ENCODE assay signal across 9 mouse cellular contexts in genomic region chr17:83895321-83895770, GRCm38 (mm10). TPM values are rescaled to one million over a fixed set of nuclear protein-coding genes. Genes with fewer than 3 reads are reported as not detected.
A peak's percentile ranks its signal among the peaks of the same experiment; 100 is the strongest.
DNase-seq lines count a peak whose midpoint lies in the region; ATAC-seq and TF ChIP-seq lines count a peak whose summit lies in the region.
"Had no signal": no experiment of that assay in that cellular context is flagged by ENCODE, and none has a peak within 500 bp of the region (broad histone marks: within the 10 kb centered on the region; RNA-seq: fewer than 3 reads in every experiment).

No protein-coding gene starts in this region.

- DNase-seq in lung, adult 18-20 months: peak; percentile 28 to 35
- no peak for DNase-seq in lung, adult 2 months
- DNase-seq in fibroblast of lung, adult 2 months (ENCODE audit: low read depth): peak; percentile 80
- DNase-seq in limb, embryonic 10.5 days (ENCODE audit: low spot score): peak; percentile 72
- DNase-seq in stomach, postnatal 0 days (ENCODE audit: low spot score): no peak
- no peak for DNase-seq in spleen, postnatal 10 days (ENCODE audit: low spot score in 2 of 2)
- no peak for DNase-seq in layer of hippocampus, postnatal 25 days (ENCODE audit: extremely low spot score in 1 of 2, low spot score in 1 of 2)
- DNase-seq: cerebellum, adult 11 months had no signal

- H3K4me3 ChIP-seq in lung, adult 2 months (replicated peaks; ENCODE audit: extremely low read depth, low read depth, low read length): no peak overlapping the region
- H3K4me3 ChIP-seq in limb, embryonic 10.5 days: no peak overlapping the region
- no peak overlapping the region for H3K4me3 ChIP-seq in stomach, postnatal 0 days (ENCODE audit: low read depth, low read length)

- H3K36me3 ChIP-seq in limb, embryonic 10.5 days: no peaks in the 10 kb centered on the region
- no peaks in the 10 kb centered on the region for H3K36me3 ChIP-seq in stomach, postnatal 0 days (ENCODE audit: control insufficient read depth, insufficient read depth, low read length)

- H3K27me3 ChIP-seq in limb, embryonic 10.5 days (ENCODE audit: low read depth, poor library complexity, severe bottlenecking): peaks cover 5% of the 10 kb centered on the region; the same call in 1 of the 2 replicates
- H3K27me3 ChIP-seq in stomach, postnatal 0 days (ENCODE audit: control insufficient read depth, insufficient read depth, low read length): no peaks in the 10 kb centered on the region

- no peak for TF ChIP-seq POLR2A in lung, adult 2 months (IDR thresholded peaks at IDR 0.05; ENCODE audit: borderline replicate concordance, extremely low read depth, low read depth, low read length)

- WGBS in lung, adult 2 months: 55% methylated on average over 8 of the region's 8 CpGs
- WGBS in limb, embryonic 10.5 days: 27% methylated on average over 8 of the region's 8 CpGs
- WGBS in stomach, postnatal 0 days: 41% methylated on average over 8 of the region's 8 CpGs

- no peak for TF ChIP-seq CTCF in lung, adult 2 months (IDR thresholded peaks at IDR 0.05; ENCODE audit: insufficient read depth, low read length)
- TF ChIP-seq CTCF in stomach, postnatal 0 days (IDR thresholded peaks at IDR 0.05; ENCODE audit: low read depth): no peak

- peaks cover 7% of the 10 kb centered on the region for H3K4me1 ChIP-seq in lung, adult 2 months (ENCODE audit: control insufficient read depth, insufficient read depth, low read length)
- peaks cover 68% of the 10 kb centered on the region for H3K4me1 ChIP-seq in limb, embryonic 10.5 days
- peaks cover 21% of the 10 kb centered on the region for H3K4me1 ChIP-seq in stomach, postnatal 0 days (replicated peaks; ENCODE audit: control insufficient read depth, insufficient read depth)

- H3K4me2 ChIP-seq in stomach, postnatal 0 days (replicated peaks; ENCODE audit: low read depth): no peak overlapping the region
- H3K4me2 ChIP-seq: liver, embryonic 11.5 days had no signal

- ATAC-seq in stomach, postnatal 0 days (ENCODE audit: low FRiP score, low TSS enrichment): peak; percentile 30; the same call in 1 of the 2 replicates

- H3K9ac ChIP-seq in stomach, postnatal 0 days (ENCODE audit: low read length): peak overlapping the region; percentile 8; the same call in 1 of the 2 replicates

- no peaks in the 10 kb centered on the region for H3K9me3 ChIP-seq in limb, embryonic 10.5 days (replicated peaks)
- H3K9me3 ChIP-seq in stomach, postnatal 0 days (ENCODE audit: control insufficient read depth, low read length): no peaks in the 10 kb centered on the region

- no peak for TF ChIP-seq EP300 in stomach, postnatal 0 days (optimal IDR thresholded peaks at IDR 0.05)

- peak overlapping the region; percentile 84 for H3K27ac ChIP-seq in limb, embryonic 10.5 days
- H3K27ac ChIP-seq in stomach, postnatal 0 days (replicated peaks): peak overlapping the region; percentile 87

RNA-seq across cellular contexts. Expression of gene Haao, which starts 47.6 kb away (rescaled TPM):
- polyA plus RNA-seq in lung, adult 2 months (2012; rRNA removed): 8.2 and 9.6 TPM in 2 replicates
- 0.70 and 0.99 TPM in 2 replicates for polyA plus RNA-seq in limb, embryonic 10.5 days (2016; fragmentation: Nextera tagmentation; extraction: Ambion mirVana)
- polyA plus RNA-seq in stomach, postnatal 0 days (2015; fragmentation: Nextera tagmentation; extraction: Ambion mirVana): 0.13 and 0.36 TPM in 2 replicates
- total RNA-seq in layer of hippocampus, postnatal 25 days (2021): not detected

Comparison
In these comparisons a context has a peak if more than half of its experiments do, and no peak if none do; other contexts are left out.
1. DNase-seq: peak in lung, adult 18-20 months (2 of 2), fibroblast of lung, adult 2 months (single experiment) and limb, embryonic 10.5 days (single experiment); none in lung, adult 2 months (single experiment), stomach, postnatal 0 days (single experiment), spleen, postnatal 10 days (0 of 2) and layer of hippocampus, postnatal 25 days (0 of 2).